Mouse (Mus musculus): ENCODE measurements around the gene Per1.
"Not testable (repeated sequence)": the region's sequence is repeated elsewhere in the genome, so short reads cannot be mapped to it uniquely, and the experiment has no call there.

The Per1 gene

GRCm38 (mm10) chr11:69080855-69081222 is 14.2 kb upstream of the Per1 start:
- DNase-seq (ENCODE audit: low spot score), result no peak

- no peak for DNase-seq (ENCODE audit: low spot score)
These were observed 13.4 kb upstream of the Per1 start for GRCm38 (mm10) chr11:69081613-69082012.

GRCm38 (mm10) chr11:69085608-69086007 is 9.4 kb upstream of the Per1 start:
- no peak for DNase-seq (ENCODE audit: low spot score)

- no peak for DNase-seq (ENCODE audit: low spot score)
These were observed 8.6 kb upstream of the Per1 start for GRCm38 (mm10) chr11:69086390-69086789.

- DNase-seq (ENCODE audit: low spot score), result peak; percentile 58
These were observed 7.9 kb upstream of the Per1 start for GRCm38 (mm10) chr11:69087082-69087481.

GRCm38 (mm10) chr11:69087597-69087996 is 7.4 kb upstream of the Per1 start:
- no peak for DNase-seq (ENCODE audit: low spot score)

GRCm38 (mm10) chr11:69088103-69088855 is 6.7 kb upstream of the Per1 start, which contains the start of gene Vamp2:
Vamp2 (plus strand) TSS chr11:69088490.
- DNase-seq (ENCODE audit: low spot score), result peak; percentile 92

GRCm38 (mm10) chr11:69088856-69089615 is 6.0 kb upstream of the Per1 start:
- no peak for DNase-seq (ENCODE audit: low spot score)

GRCm38 (mm10) chr11:69089616-69090290 is 5.3 kb upstream of the Per1 start:
- DNase-seq (ENCODE audit: low spot score), result no peak

GRCm38 (mm10) chr11:69090367-69090766 is 4.7 kb upstream of the Per1 start:
- DNase-seq (ENCODE audit: low spot score), result no peak

- no peak for DNase-seq (ENCODE audit: low spot score)
These were observed 3.2 kb upstream of the Per1 start for GRCm38 (mm10) chr11:69091566-69092385.

- peak; percentile 82 for DNase-seq (ENCODE audit: low spot score)
These were observed 2.6 kb upstream of the Per1 start for GRCm38 (mm10) chr11:69092386-69092751.

GRCm38 (mm10) chr11:69092871-69093270 is 2.1 kb upstream of the Per1 start:
- DNase-seq (ENCODE audit: low spot score), result peak; percentile 43

- not testable (repeated sequence) for DNase-seq (ENCODE audit: low spot score)
These were observed 1.2 kb upstream of the Per1 start for GRCm38 (mm10) chr11:69093856-69094255.

- no peak for DNase-seq (ENCODE audit: low spot score)
These were observed 654 bp downstream of the Per1 start for GRCm38 (mm10) chr11:69095511-69096231.

GRCm38 (mm10) chr11:69096360-69096986 is 1.5 kb downstream of the Per1 start:
- DNase-seq (ENCODE audit: low spot score), result no peak

- peak; percentile 92 for DNase-seq (ENCODE audit: low spot score)
These were observed 2.2 kb downstream of the Per1 start for GRCm38 (mm10) chr11:69096987-69097900.

- no peak for DNase-seq (ENCODE audit: low spot score)
These were observed 3.2 kb downstream of the Per1 start for GRCm38 (mm10) chr11:69098039-69098761.

- DNase-seq (ENCODE audit: low spot score), result peak; percentile 97
These were observed 3.7 kb downstream of the Per1 start for GRCm38 (mm10) chr11:69098762-69099091.
